8 mouse cellular contexts compared by ENCODE assay signal in genomic region chr17:62687369-62687768, GRCm38 (mm10).
DNase-seq lines count a peak whose midpoint lies in the region; ATAC-seq lines count a peak whose summit lies in the region.

No protein-coding gene starts in this region.

- H3K4me1 ChIP-seq in midbrain, embryonic 14.5 days (ENCODE audit: control insufficient read depth, insufficient read depth, low read length), result 0 out of 2 replicates have a peak, but pooled peaks cover 7% of the 10 kb centered on the region
- peaks cover 17% of the 10 kb centered on the region for H3K4me1 ChIP-seq in hindbrain, embryonic 12.5 days

- peak; percentile 37; the same call in 1 of the 2 replicates for ATAC-seq in megakaryocyte-erythroid progenitor cell, adult 5-6 weeks (replicated peaks; ENCODE audit: low FRiP score, low TSS enrichment, poor library complexity, severe bottlenecking)
- no peak for ATAC-seq in midbrain, embryonic 14.5 days (ENCODE audit: low FRiP score, low TSS enrichment)
- no peak for ATAC-seq in hindbrain, embryonic 12.5 days (ENCODE audit: low FRiP score)

- no peak overlapping the region for H3K9ac ChIP-seq in midbrain, embryonic 14.5 days (replicated peaks; ENCODE audit: low read length)
- H3K9ac ChIP-seq in hindbrain, embryonic 12.5 days, result no peak overlapping the region

- H3K4me2 ChIP-seq in midbrain, embryonic 14.5 days (ENCODE audit: low read length), result no peak overlapping the region
- no peak overlapping the region for H3K4me2 ChIP-seq in hindbrain, embryonic 12.5 days (replicated peaks)

- H3K9me3 ChIP-seq in midbrain, embryonic 14.5 days (ENCODE audit: control insufficient read depth, low read length), result no peaks in the 10 kb centered on the region
- no peaks in the 10 kb centered on the region for H3K9me3 ChIP-seq in hindbrain, embryonic 12.5 days (replicated peaks)

- peak; percentile 23 to 25 for DNase-seq in left cerebral cortex, adult 18-20 months (ENCODE audit: low spot score in 2 of 2)
- DNase-seq in left cerebral cortex, adult 9 months (ENCODE audit: low spot score in 2 of 2), result no peak
- peak; percentile 41 for DNase-seq in adrenal gland, postnatal 10 days
- peak; percentile 19 to 23 for DNase-seq in heart, postnatal 14 days
- DNase-seq in midbrain, embryonic 14.5 days, result no peak
- DNase-seq in thymus, postnatal 10 days (ENCODE audit: low spot score in 2 of 2), result no peak

- intact Hi-C loops in heart, postnatal 14 days (cut with DNase I), result no loop called here

- no peaks in the 10 kb centered on the region for H3K27me3 ChIP-seq in midbrain, embryonic 14.5 days (ENCODE audit: control insufficient read depth, insufficient read depth, low read length)
- H3K27me3 ChIP-seq in hindbrain, embryonic 12.5 days, result no peaks in the 10 kb centered on the region

- no peak overlapping the region for H3K27ac ChIP-seq in midbrain, embryonic 14.5 days (replicated peaks; ENCODE audit: low read depth, low read length)
- no peak overlapping the region for H3K27ac ChIP-seq in hindbrain, embryonic 12.5 days

- 44% methylated on average over 6 of the region's 6 CpGs for WGBS in midbrain, embryonic 14.5 days
- 62% methylated on average over 6 of the region's 6 CpGs for WGBS in hindbrain, embryonic 12.5 days

- H3K36me3 ChIP-seq in midbrain, embryonic 14.5 days (ENCODE audit: control insufficient read depth, insufficient read depth, low read length), result no peaks in the 10 kb centered on the region
- no peaks in the 10 kb centered on the region for H3K36me3 ChIP-seq in hindbrain, embryonic 12.5 days

- H3K4me3 ChIP-seq in midbrain, embryonic 14.5 days (replicated peaks; ENCODE audit: low read depth, low read length), result no peak overlapping the region
- no peak overlapping the region for H3K4me3 ChIP-seq in hindbrain, embryonic 12.5 days

Comparison
In these comparisons a context has a peak if more than half of its experiments do, and no peak if none do; other contexts are left out.
1. DNase-seq: peak in left cerebral cortex, adult 18-20 months (2 of 2), adrenal gland, postnatal 10 days (single experiment) and heart, postnatal 14 days (2 of 2); none in left cerebral cortex, adult 9 months (0 of 2), midbrain, embryonic 14.5 days (single experiment) and thymus, postnatal 10 days (0 of 2).